Mouse (Mus musculus): ENCODE data around the gene Rfx7.

DNA sequence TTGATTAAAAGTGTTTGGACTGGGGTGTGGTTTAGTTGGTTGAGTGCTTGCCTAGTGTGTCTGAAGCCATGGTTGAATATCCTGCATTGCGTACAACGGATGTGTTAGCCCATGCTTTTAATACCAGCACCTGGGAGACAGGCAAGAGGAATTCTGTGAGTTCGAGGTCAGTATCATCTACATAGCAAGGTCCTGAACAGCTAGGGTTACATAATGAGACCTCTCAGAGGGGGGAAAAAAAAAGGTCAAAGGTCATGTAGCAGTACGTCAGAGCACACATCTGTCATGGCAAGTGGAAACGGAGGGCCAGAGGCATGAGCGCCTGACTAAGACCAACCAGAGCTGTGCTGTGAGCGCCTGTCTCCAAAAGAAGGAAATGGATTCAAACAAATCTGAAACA, 133.5 kb downstream of the Rfx7 start:
- no peak for TF ChIP-seq CTCF (IDR thresholded peaks at IDR 0.05; ENCODE audit: control insufficient read depth, insufficient read depth, low read length)
- TF ChIP-seq POLR2A (IDR thresholded peaks at IDR 0.05; ENCODE audit: borderline replicate concordance, control insufficient read depth, low read depth, low read length): no peak
